Mouse (Mus musculus): ENCODE measurements around the gene Slc4a4. TPM values are rescaled to one million over a fixed set of nuclear protein-coding genes. Genes with fewer than 3 reads are reported as not detected.

Gene Slc4a4
- polyA plus RNA-seq, 1 experiment, result 0.04 TPM

- no peaks in the 10 kb centered on the region for H3K36me3 ChIP-seq (ENCODE audit: control insufficient read depth, insufficient read depth)
- H3ac ChIP-seq (ENCODE audit: control insufficient read depth, insufficient read length), result no peak overlapping the region
- TF ChIP-seq CEBPB (IDR thresholded peaks at IDR 0.05; ENCODE audit: insufficient read depth, poor library complexity, severe bottlenecking) (no peak), MYOG (IDR thresholded peaks at IDR 0.05; ENCODE audit: control insufficient read depth in 1 of 3, insufficient read depth in 1 of 3, insufficient read length in 2 of 3, low read depth in 2 of 3) (no peak), USF1 (IDR thresholded peaks at IDR 0.05; ENCODE audit: low read depth) (no peak), SRF (IDR thresholded peaks at IDR 0.05; ENCODE audit: control insufficient read depth, insufficient read length, low read depth) (no peak), E2F4 (IDR thresholded peaks at IDR 0.05; ENCODE audit: insufficient read depth) (no peak), POLR2AphosphoS2 (IDR thresholded peaks at IDR 0.05; ENCODE audit: insufficient read length, low read depth) (no peak), MAX (IDR thresholded peaks at IDR 0.05; ENCODE audit: low read depth) (no peak), REST (IDR thresholded peaks at IDR 0.05; ENCODE audit: insufficient read depth, insufficient read length) (no peak), POLR2A (IDR thresholded peaks at IDR 0.05; ENCODE audit: insufficient read length, low read depth) (no peak), TCF12 (IDR thresholded peaks at IDR 0.05; ENCODE audit: insufficient read depth, poor library complexity, severe bottlenecking) (no peak), MYOD1 (IDR thresholded peaks at IDR 0.05; ENCODE audit: control insufficient read depth in 1 of 3, insufficient read length in 2 of 3, low read depth in 2 of 3) (no peak), TCF3 (IDR thresholded peaks at IDR 0.05; ENCODE audit: insufficient read length, low read depth) (no peak)
- H3K4me2 ChIP-seq (ENCODE audit: low read depth), result no peak overlapping the region
- H3K4me3 ChIP-seq, result no peak overlapping the region
- H3K27me3 ChIP-seq (ENCODE audit: control insufficient read depth, insufficient read depth, insufficient read length), result peaks cover 45% of the 10 kb centered on the region
- no peaks in the 10 kb centered on the region for H3K79me2 ChIP-seq (ENCODE audit: control insufficient read depth, insufficient read depth)
Observed at GRCm38 (mm10) chr5:88885944-88886343, 674 bp upstream of the Slc4a4 start.

- H3K4me2 ChIP-seq (ENCODE audit: low read depth), result peak overlapping the region; percentile 48
- H3K79me2 ChIP-seq (ENCODE audit: control insufficient read depth, insufficient read depth), result no peaks in the 10 kb centered on the region
- peak overlapping the region; percentile 34 for H3ac ChIP-seq (ENCODE audit: control insufficient read depth, insufficient read length)
- H3K27me3 ChIP-seq (ENCODE audit: control insufficient read depth, insufficient read depth, insufficient read length), result peaks cover 45% of the 10 kb centered on the region
- no peak overlapping the region for H3K4me3 ChIP-seq
- TF ChIP-seq MYOG (IDR thresholded peaks at IDR 0.05; ENCODE audit: control insufficient read depth in 1 of 3, insufficient read depth in 1 of 3, insufficient read length in 2 of 3, low read depth in 2 of 3) (no peak), CEBPB (IDR thresholded peaks at IDR 0.05; ENCODE audit: insufficient read depth, poor library complexity, severe bottlenecking) (no peak), REST (IDR thresholded peaks at IDR 0.05; ENCODE audit: insufficient read depth, insufficient read length) (no peak), E2F4 (IDR thresholded peaks at IDR 0.05; ENCODE audit: insufficient read depth) (no peak), MAX (IDR thresholded peaks at IDR 0.05; ENCODE audit: low read depth) (no peak), POLR2A (IDR thresholded peaks at IDR 0.05; ENCODE audit: insufficient read length, low read depth) (no peak), TCF12 (IDR thresholded peaks at IDR 0.05; ENCODE audit: insufficient read depth, poor library complexity, severe bottlenecking) (no peak), USF1 (IDR thresholded peaks at IDR 0.05; ENCODE audit: low read depth) (no peak), SRF (IDR thresholded peaks at IDR 0.05; ENCODE audit: control insufficient read depth, insufficient read length, low read depth) (no peak), POLR2AphosphoS2 (IDR thresholded peaks at IDR 0.05; ENCODE audit: insufficient read length, low read depth) (no peak)
- no peaks in the 10 kb centered on the region for H3K36me3 ChIP-seq (ENCODE audit: control insufficient read depth, insufficient read depth)
Observed at GRCm38 (mm10) chr5:88886349-88886667, 310 bp upstream of the Slc4a4 start.

GRCm38 (mm10) chr5:88887556-88888412, 1.2 kb downstream of the Slc4a4 start:
- Histone ChIP-seq H3K4me2 (ENCODE audit: low read depth) (peak overlapping the region; percentile 52), H3K79me2 (ENCODE audit: control insufficient read depth, insufficient read depth) (no peaks in the 10 kb centered on the region), H3K27me3 (ENCODE audit: control insufficient read depth, insufficient read depth, insufficient read length) (peaks cover 40% of the 10 kb centered on the region), H3K4me3 (no peak overlapping the region), H3ac (ENCODE audit: control insufficient read depth, insufficient read length) (no peak overlapping the region), H3K36me3 (ENCODE audit: control insufficient read depth, insufficient read depth) (no peaks in the 10 kb centered on the region)
- no peak for TF ChIP-seq TCF3 (IDR thresholded peaks at IDR 0.05; ENCODE audit: insufficient read length, low read depth)
- no peak for TF ChIP-seq MAX (IDR thresholded peaks at IDR 0.05; ENCODE audit: low read depth)
- TF ChIP-seq POLR2A (IDR thresholded peaks at IDR 0.05; ENCODE audit: insufficient read length, low read depth), result no peak
- no peak for TF ChIP-seq E2F4 (IDR thresholded peaks at IDR 0.05; ENCODE audit: insufficient read depth)
- TF ChIP-seq TCF12 (IDR thresholded peaks at IDR 0.05; ENCODE audit: insufficient read depth, poor library complexity, severe bottlenecking), result no peak
- TF ChIP-seq MYOG (IDR thresholded peaks at IDR 0.05; ENCODE audit: control insufficient read depth in 1 of 3, insufficient read depth in 1 of 3, insufficient read length in 2 of 3, low read depth in 2 of 3), result no peak
- no peak for TF ChIP-seq MYOD1 (IDR thresholded peaks at IDR 0.05; ENCODE audit: control insufficient read depth in 1 of 3, insufficient read length in 2 of 3, low read depth in 2 of 3)
- no peak for TF ChIP-seq POLR2AphosphoS2 (IDR thresholded peaks at IDR 0.05; ENCODE audit: insufficient read length, low read depth)
- TF ChIP-seq SRF (IDR thresholded peaks at IDR 0.05; ENCODE audit: control insufficient read depth, insufficient read length, low read depth), result no peak
- TF ChIP-seq REST (IDR thresholded peaks at IDR 0.05; ENCODE audit: insufficient read depth, insufficient read length), result no peak
- no peak for TF ChIP-seq USF1 (IDR thresholded peaks at IDR 0.05; ENCODE audit: low read depth)
- TF ChIP-seq CEBPB (IDR thresholded peaks at IDR 0.05; ENCODE audit: insufficient read depth, poor library complexity, severe bottlenecking), result no peak

GRCm38 (mm10) chr5:88888413-88888700, 1.7 kb downstream of the Slc4a4 start:
- H3K36me3 ChIP-seq (ENCODE audit: control insufficient read depth, insufficient read depth), result no peaks in the 10 kb centered on the region
- peaks cover 40% of the 10 kb centered on the region for H3K27me3 ChIP-seq (ENCODE audit: control insufficient read depth, insufficient read depth, insufficient read length)
- H3K4me3 ChIP-seq, result no peak overlapping the region
- TF ChIP-seq E2F4 (IDR thresholded peaks at IDR 0.05; ENCODE audit: insufficient read depth), result no peak
- TF ChIP-seq SRF (IDR thresholded peaks at IDR 0.05; ENCODE audit: control insufficient read depth, insufficient read length, low read depth), result no peak
- no peak for TF ChIP-seq MAX (IDR thresholded peaks at IDR 0.05; ENCODE audit: low read depth)
- TF ChIP-seq POLR2AphosphoS2 (IDR thresholded peaks at IDR 0.05; ENCODE audit: insufficient read length, low read depth), result no peak
- no peak for TF ChIP-seq POLR2A (IDR thresholded peaks at IDR 0.05; ENCODE audit: insufficient read length, low read depth)
- TF ChIP-seq TCF12 (IDR thresholded peaks at IDR 0.05; ENCODE audit: insufficient read depth, poor library complexity, severe bottlenecking), result no peak
- no peak for TF ChIP-seq USF1 (IDR thresholded peaks at IDR 0.05; ENCODE audit: low read depth)
- no peak for TF ChIP-seq MYOG (IDR thresholded peaks at IDR 0.05; ENCODE audit: control insufficient read depth in 1 of 3, insufficient read depth in 1 of 3, insufficient read length in 2 of 3, low read depth in 2 of 3)
- TF ChIP-seq TCF3 (IDR thresholded peaks at IDR 0.05; ENCODE audit: insufficient read length, low read depth), result no peak
- TF ChIP-seq REST (IDR thresholded peaks at IDR 0.05; ENCODE audit: insufficient read depth, insufficient read length), result no peak
- no peak for TF ChIP-seq CEBPB (IDR thresholded peaks at IDR 0.05; ENCODE audit: insufficient read depth, poor library complexity, severe bottlenecking)
- TF ChIP-seq MYOD1 (IDR thresholded peaks at IDR 0.05; ENCODE audit: control insufficient read depth in 1 of 3, insufficient read length in 2 of 3, low read depth in 2 of 3), result no peak
- H3K4me2 ChIP-seq (ENCODE audit: low read depth), result peak overlapping the region; percentile 52
- no peaks in the 10 kb centered on the region for H3K79me2 ChIP-seq (ENCODE audit: control insufficient read depth, insufficient read depth)
- no peak overlapping the region for H3ac ChIP-seq (ENCODE audit: control insufficient read depth, insufficient read length)
